Mouse (Mus musculus) brown adipose tissue, adult 24 weeks (tissue): ENCODE measurements around the gene Plekhb1. TPM values are rescaled to one million over a fixed set of nuclear protein-coding genes. Genes with fewer than 3 reads are reported as not detected.

ENCODE experiments used
- H3K27ac ChIP-seq: fragments of 200-500 bp; replicated peaks from 2 replicates; pipeline ENCODE4 v1.5.1; 2012; ENCODE audit warnings: low read depth, mild to moderate bottlenecking, low read length
- H3K4me1 ChIP-seq: fragments of 200-500 bp; 2 replicates; pipeline ENCODE4 v1.6.1; 2012; ENCODE audit warnings: low read length, mixed read lengths; ENCODE audit not compliant: control insufficient read depth, insufficient read depth, insufficient read length
- H3K4me3 ChIP-seq: fragments of 200-500 bp; 2 replicates; pipeline ENCODE4 v1.5.1; 2012; ENCODE audit warnings: low read depth, mild to moderate bottlenecking, low read length, moderate library complexity; ENCODE audit not compliant: insufficient read depth
- polyA plus RNA-seq: library from polyadenylated mRNA; stranded (reverse); fragments of >200 nt; gene quantifications from 2 replicates; pipeline ENCODE4 v1.2.4, GENCODE M21; 2012; ENCODE audit not compliant: missing spikeins, insufficient read depth, insufficient read length

Gene Plekhb1
- polyA plus RNA-seq, 1 experiment = 11.1 TPM

DNA sequence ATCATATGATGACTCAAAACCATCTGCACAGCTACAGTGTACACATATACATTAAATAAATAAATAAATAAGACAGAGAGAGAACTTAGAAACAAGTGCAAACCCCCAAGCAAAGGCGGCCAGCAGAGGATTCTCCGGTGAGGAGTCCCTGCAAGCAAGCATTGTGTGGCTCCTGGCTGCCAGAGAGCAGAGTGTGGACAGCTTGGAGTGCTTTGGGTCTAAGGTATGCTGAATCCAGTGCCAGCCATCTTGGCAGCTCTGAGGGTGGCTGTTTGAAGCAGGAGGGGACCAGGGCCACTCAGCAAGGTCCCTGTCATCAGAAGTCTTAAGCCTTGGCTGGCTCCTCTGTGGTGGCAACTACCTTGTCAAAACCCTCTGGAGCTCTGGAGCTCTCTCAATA, 12.7 kb upstream of the Plekhb1 start:
- no peak overlapping the region for H3K4me3 ChIP-seq
- no peaks in the 10 kb centered on the region for H3K4me1 ChIP-seq
- no peak overlapping the region for H3K27ac ChIP-seq

DNA sequence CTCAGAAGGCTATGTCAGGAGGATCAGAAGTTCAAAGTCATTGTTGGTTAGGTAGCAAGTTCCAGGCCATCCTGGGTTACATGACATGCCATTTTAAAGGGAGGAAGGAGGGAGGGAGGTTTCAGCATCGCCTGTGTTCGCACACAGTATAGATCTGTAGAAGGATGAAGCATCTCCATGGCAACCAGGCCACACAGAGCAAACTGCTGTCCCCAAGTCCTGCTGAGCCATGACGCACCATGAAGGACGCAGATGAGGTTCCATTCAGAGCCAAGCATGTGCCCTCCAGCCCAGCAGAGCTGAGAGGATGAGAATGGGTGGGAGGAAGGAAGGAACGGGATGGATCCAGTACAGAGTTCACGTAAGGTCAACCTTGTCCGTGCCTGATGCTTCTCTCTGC, 11.2 kb upstream of the Plekhb1 start:
- Histone ChIP-seq H3K4me1 (no peaks in the 10 kb centered on the region), H3K27ac (no peak overlapping the region), H3K4me3 (no peak overlapping the region)

DNA sequence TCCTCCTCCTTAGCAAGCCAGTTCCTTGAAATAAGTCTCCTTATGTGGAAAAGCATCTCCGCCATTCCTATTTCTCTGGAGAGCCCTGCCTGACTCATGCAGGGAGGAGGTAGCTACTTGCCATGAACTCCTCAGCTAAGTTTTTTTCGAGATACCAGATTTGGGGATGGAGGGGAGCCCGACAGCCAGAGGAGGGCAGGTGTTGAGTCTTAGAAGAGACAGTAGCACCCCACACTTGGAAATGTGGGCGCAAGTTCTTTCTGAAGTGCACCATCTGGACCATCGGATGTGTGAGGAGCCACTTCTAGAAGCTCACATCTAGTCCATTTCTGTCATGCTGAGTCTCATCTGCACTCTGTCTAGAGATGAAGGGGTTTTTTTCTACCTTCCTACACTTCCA, 8.4 kb upstream of the Plekhb1 start:
- Histone ChIP-seq H3K4me1 (no peaks in the 10 kb centered on the region), H3K27ac (no peak overlapping the region), H3K4me3 (no peak overlapping the region)

DNA sequence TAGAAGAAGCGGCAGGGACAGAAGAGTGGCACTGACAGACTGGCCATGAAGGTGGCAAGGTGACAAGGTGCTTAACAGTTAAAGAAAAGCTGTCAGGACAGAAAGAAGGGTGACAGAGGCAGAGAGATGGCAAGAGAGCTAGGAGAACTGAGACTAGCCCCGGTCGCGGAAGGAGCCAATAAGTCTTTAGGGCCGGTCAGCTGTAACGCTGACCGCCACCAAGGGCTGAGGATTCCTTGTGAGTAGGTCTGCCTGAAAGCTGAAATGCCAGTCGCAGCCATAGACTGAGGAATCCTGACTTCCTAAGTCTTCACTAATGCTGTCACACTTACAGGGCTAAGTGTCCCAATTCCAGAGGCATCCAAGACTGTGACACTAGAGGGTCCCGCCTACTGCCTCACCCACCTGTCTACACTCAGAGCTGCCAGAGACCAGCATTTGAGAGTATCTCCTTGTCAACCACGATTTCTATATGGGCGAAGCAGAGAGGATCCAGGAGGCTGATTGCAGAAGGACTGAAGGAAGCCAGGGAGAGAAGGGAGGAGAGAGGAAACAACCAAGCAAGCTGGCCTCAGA, 1.6 kb upstream of the Plekhb1 start:
- Histone ChIP-seq H3K27ac (no peak overlapping the region), H3K4me1 (no peaks in the 10 kb centered on the region), H3K4me3 (no peak overlapping the region)

DNA sequence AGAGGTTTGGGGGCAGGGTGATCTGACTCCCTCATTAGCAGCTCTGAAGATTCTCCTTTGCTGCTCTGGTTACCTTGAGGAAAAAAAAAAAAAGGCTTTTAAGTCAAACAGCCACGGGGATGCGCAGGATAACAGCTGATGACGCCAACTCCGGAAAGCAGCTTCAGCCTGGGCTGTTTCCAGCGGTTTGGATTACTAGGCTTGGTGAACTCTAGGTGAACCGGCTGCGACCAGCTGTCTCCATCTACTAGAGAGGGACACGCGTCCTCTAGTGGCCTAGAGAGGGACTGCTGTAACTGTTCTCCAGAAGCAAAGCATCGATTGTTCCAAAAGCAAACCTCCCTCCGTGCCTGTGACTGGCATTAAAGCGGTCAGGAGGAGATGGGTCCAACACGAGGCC, 976 bp upstream of the Plekhb1 start:
- no peak overlapping the region for H3K27ac ChIP-seq
- H3K4me1 ChIP-seq = no peaks in the 10 kb centered on the region
- no peak overlapping the region for H3K4me3 ChIP-seq

DNA sequence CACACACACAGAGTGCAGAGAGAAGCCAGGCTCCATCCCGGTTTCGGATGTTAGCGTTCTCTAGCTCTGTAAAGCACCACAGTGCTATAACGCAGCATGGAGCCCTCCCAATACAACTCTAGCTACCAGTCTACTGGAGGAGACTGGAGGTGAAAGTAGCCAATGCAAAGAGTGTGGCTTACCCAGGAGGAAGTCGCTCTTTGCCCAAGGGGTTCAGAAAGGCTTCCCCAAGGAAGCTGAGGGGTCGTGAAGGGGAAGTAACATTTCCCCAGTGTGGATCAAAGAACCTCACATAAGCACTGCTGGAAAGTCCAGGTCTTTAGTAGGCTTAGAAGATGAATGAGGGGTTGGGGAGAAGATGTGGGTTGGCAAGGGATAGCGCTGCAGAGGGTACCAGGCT, 950 bp downstream of the Plekhb1 start:
- Histone ChIP-seq H3K4me1 (no peaks in the 10 kb centered on the region), H3K27ac (no peak overlapping the region), H3K4me3 (no peak overlapping the region)

DNA sequence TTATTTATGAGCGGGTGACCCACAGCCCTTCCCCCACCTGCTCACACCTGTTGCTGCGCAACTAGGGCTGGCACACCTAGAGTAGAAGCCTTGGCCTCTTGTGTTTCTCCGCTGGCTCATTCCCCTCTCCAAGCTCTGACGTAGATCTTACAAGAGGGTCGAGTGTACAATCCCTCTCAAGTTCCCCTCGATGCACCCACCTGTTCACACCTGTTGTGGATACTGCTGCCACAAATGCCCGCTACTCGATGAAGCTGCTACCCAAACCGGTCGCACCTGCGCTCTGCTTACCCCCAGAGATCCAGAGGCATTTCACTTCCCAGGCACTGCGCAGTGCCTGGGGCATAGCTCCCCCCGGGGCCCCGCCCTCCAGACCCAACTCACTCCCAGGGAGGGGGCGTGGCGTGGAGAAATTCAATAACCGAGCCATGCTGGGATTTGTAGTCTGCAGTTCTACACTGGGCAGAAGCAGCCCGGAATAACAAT, 4.1 kb downstream of the Plekhb1 start:
- Histone ChIP-seq H3K4me3 (peak overlapping the region; percentile 29), H3K4me1 (no peaks in the 10 kb centered on the region), H3K27ac (no peak overlapping the region)

DNA sequence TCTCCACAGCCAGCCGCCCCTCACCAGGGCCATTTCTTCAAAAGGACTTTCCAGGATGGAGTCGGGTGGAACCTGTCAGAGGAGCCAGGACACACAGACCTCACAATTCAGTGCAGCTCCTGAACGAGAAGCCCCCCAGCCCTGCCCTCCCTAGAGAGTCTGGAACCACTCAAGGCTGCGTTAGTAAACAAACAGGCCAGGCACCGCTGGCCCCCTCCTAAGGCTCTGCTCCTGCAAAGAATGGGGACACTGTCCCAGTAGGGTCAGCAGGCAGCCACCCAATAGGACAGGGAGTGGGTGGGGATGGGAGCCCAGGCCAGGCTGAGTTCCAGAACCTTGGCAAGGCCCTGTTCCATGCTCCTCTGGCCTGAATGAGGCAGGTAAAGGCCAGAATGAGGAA, 5.5 kb downstream of the Plekhb1 start:
- Histone ChIP-seq H3K4me3 (no peak overlapping the region), H3K4me1 (no peaks in the 10 kb centered on the region), H3K27ac (no peak overlapping the region)

DNA sequence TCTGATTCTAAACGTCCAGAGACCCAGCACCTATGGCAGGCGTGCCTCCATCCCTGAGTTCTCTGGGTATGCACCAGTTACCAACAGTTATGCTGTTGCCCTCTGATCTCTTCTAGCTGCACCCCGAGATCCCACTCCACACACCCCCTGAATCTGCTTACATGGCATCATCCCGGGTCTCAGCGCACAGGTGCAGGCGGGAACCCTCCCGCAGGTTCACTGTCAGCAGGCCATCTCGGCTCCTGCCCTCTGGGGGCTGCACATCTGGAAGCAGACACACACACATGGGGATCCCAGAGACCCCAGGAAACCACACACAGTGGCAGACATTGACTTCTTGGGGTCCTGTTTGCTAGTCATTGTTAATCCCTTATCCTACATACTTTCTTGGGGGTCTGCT, 7.8 kb downstream of the Plekhb1 start:
- H3K4me1 ChIP-seq = peaks cover 15% of the 10 kb centered on the region
- H3K4me3 ChIP-seq = no peak overlapping the region
- no peak overlapping the region for H3K27ac ChIP-seq

DNA sequence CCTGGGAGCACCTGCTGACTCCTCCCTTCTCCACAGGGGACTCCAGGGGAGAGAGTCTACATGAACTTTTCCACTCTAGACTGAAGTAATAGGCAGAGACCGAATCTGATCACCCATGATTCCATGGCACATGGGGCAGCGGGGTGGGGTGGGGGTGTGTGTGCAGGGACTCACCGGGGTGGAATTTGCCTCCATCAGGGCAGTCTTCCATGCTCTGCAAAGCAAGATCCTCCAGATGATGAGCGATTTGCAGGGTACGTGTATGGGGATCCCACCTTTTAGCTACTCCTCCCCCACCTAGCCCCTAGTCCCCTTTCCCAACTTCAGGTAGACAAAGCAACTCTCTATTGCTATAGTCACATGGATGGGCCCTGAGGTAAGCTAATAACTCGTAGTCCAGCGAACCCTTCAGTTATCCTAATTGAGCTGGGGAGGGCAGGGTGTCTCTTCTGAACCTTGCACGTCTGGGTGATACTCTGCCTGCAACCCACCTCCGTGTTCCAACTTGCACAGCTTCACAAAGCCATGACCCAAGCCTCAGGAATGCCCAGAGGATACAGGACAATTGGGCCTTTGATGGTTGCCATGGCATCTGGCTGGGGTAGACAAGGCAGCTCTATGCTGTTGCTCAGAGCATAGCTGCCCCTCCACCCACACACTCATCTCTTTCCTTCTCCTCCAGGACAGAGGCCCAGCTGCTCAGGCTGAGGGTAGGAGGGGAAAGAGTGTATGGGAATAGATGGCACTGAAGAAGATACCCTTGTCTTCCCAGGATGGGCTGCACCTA, 8.5 kb downstream of the Plekhb1 start:
- Histone ChIP-seq H3K4me3 (no peak overlapping the region), H3K4me1 (peaks cover 18% of the 10 kb centered on the region), H3K27ac (no peak overlapping the region)

DNA sequence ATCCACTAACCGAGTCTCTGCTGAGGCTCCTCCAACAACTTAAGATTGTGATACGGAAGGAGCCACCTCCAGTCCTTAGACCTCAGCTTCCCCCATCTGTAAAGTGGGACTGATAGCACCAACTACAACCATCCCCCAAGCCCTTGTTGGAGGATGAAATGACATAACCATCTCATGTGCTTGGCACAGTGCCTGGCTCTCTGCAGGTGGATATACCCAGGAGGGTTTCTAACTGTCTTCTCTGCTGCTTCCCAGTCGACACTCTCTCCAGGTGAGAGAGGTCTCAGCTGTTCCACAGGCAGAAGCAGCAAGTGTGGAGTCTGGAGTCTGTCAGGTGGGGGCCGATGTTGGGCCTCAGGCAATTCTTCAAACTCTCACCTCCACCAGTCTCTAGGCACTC, 11.2 kb downstream of the Plekhb1 start:
- peaks cover 19% of the 10 kb centered on the region for H3K4me1 ChIP-seq
- no peak overlapping the region for H3K4me3 ChIP-seq
- H3K27ac ChIP-seq = no peak overlapping the region

DNA sequence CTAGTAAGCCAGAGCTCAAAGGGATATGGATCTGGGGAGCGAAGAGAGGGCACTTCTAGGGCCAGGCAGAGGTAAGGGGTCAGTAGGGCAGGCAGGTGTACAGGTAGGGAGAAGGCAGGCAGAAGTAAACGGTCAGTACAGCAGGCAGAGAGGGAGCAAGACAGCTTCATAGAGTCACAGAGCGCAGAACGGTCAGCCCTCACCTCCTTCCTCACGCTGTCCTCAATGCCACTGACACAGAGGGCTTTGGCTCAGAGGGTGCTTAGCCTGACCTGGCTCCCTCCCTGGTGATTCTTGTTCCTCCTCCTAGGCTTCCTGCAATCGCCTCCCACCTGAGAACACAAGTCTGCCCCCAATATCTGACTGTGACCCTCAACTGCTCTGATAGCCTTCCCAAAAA, 11.8 kb downstream of the Plekhb1 start:
- H3K27ac ChIP-seq = no peak overlapping the region
- H3K4me3 ChIP-seq = no peak overlapping the region
- H3K4me1 ChIP-seq = peaks cover 19% of the 10 kb centered on the region

DNA sequence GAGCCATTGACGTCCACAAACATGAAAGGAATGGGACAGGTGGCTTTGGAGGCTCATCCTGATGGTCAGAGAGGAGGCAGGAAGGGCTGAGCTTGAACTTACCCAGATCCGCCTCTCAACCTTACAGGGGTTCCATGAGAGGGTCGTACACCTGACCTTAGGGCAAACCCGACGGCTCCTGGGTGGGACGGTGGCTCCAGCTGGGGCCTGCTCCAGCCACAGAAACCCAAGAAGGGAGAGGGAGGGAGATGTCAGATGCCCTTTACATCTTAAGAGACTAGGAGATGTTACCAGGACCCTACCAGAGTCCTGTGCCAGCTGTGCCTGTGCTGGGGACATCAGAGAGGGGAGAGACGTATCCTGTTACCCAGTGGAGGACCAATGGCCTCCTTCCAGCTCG, 12.4 kb downstream of the Plekhb1 start:
- Histone ChIP-seq H3K4me3 (no peak overlapping the region), H3K27ac (peak overlapping the region; percentile 36), H3K4me1 (peaks cover 19% of the 10 kb centered on the region)

DNA sequence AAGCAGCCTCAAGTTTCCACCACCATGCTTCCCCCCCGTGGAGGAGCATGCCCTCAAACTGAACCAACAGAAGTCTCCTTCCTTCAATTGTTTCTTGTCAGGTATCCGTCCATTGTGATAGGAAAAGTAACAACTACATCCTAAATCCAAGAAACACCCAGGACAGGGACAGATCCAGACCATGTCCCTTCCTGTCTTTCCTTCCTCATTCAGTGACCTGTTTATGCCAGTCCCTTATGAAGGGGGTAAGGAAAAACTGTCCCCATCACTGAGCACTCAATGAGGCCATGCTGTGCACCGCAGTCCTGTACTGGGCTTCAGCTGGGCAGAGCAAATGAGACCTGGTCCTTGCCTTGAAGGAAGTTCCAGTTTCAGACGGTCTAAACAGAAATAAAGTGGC, 13.1 kb downstream of the Plekhb1 start:
- Histone ChIP-seq H3K27ac (peak overlapping the region; percentile 36), H3K4me1 (peaks cover 19% of the 10 kb centered on the region), H3K4me3 (no peak overlapping the region)

DNA sequence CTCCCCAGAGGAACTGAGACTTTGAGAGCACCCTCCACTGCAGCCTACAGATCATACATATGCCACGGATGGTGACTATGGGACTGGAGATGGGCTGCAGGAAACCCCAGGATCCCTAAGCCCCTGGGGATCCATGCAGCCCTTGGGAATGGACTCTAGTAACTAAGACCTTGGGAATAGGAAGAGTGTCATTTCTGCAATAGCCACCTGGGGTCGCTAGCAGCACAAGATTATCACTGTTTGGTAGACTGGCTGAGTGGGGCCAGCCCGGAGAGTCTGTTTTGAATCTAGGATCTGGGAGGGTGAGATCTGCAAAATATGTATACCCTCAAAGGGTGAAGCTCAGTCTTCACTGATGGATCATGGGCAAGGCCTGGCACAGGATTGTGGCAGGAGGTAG, 17.1 kb downstream of the Plekhb1 start:
- Histone ChIP-seq H3K4me1 (peaks cover 10% of the 10 kb centered on the region; the same call in 1 of the 2 replicates), H3K4me3 (no peak overlapping the region), H3K27ac (no peak overlapping the region)

DNA sequence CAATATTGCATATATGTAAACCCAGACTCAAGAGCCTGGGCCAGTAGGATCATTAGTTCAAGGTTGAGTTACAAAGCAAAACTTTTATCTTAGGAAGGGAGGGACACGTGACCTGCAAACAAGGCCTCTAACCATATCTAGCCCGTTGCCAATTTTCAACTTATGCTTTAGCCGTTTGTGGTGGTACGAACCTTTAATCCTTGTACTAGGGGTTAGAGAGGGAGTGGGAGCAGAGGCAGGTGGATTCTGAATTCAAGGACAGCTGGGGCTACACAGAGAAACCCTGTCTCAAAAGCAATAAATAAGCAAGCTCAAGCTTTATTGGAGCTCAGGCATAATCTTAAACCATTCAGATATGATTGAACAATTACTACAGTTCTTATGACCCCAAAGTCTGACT, 19.8 kb downstream of the Plekhb1 start:
- Histone ChIP-seq H3K27ac (no peak overlapping the region), H3K4me1 (no peaks in the 10 kb centered on the region), H3K4me3 (no peak overlapping the region)
